Mouse (Mus musculus): ENCODE results near the gene Frmd4b.

- TF ChIP-seq POLR2A (IDR thresholded peaks at IDR 0.05; ENCODE audit: extremely low read depth, insufficient read depth, low read length) (no peak), CTCF (IDR thresholded peaks at IDR 0.05; ENCODE audit: low read depth, low read length) (no peak)
Measured at GRCm38 (mm10) chr6:97245200-97245599, 372.1 kb downstream of the Frmd4b start.

All from liver, adult 2 months (tissue).